Mouse (Mus musculus) hindbrain, embryonic 12.5 days (tissue): Measurements from ENCODE around the gene B3galt4. TPM values are rescaled to one million over a fixed set of nuclear protein-coding genes. Genes with fewer than 3 reads are reported as not detected.

ENCODE experiments used
- ATAC-seq: fragments of 200-750 bp; cut with Nextera tagmentation; 2 replicates; pipeline ENCODE4 v1.8.0; 2017; ENCODE audit warnings: moderate TSS enrichment; ENCODE audit not compliant: low FRiP score
- H3K27ac ChIP-seq: fragments of 300-500 bp; sonication (generic); 2 replicates; pipeline ENCODE4 v1.5.1; 2016; ENCODE audit warnings: mild to moderate bottlenecking
- H3K27me3 ChIP-seq: fragments of 300-500 bp; sonication (generic); 2 replicates; pipeline ENCODE4 v1.6.1; 2016; ENCODE audit warnings: mild to moderate bottlenecking
- H3K36me3 ChIP-seq: fragments of 300-500 bp; sonication (generic); 2 replicates; pipeline ENCODE4 v1.6.1; 2016; ENCODE audit warnings: mild to moderate bottlenecking
- H3K4me1 ChIP-seq: fragments of 300-500 bp; sonication (generic); 2 replicates; pipeline ENCODE4 v1.6.1; 2016
- H3K4me2 ChIP-seq: fragments of 300-500 bp; sonication (generic); replicated peaks from 2 replicates; pipeline ENCODE4 v1.6.1; 2016; ENCODE audit warnings: mild to moderate bottlenecking
- H3K4me3 ChIP-seq: fragments of 300-500 bp; sonication (generic); 2 replicates; pipeline ENCODE4 v1.5.1; 2016; ENCODE audit warnings: mild to moderate bottlenecking
- H3K9ac ChIP-seq: fragments of 300-500 bp; sonication (generic); 2 replicates; pipeline ENCODE4 v1.6.1; 2016; ENCODE audit warnings: mild to moderate bottlenecking, moderate library complexity
- H3K9me3 ChIP-seq: fragments of 300-500 bp; sonication (generic); replicated peaks from 2 replicates; pipeline ENCODE4 v1.6.1; 2016; ENCODE audit warnings: mild to moderate bottlenecking
- WGBS: fragments of 180-500 bp; shearing (Covaris S2); methylation state at CpG from one replicate; pipeline ENCODE4 v1.1.7; 2016; 5-methylcytosine and 5-hydroxymethylcytosine counted together
- polyA plus RNA-seq: library from polyadenylated mRNA; unstranded; fragments of >200 nt; fragmentation: Nextera tagmentation; extraction: Ambion mirVana; gene quantifications from 2 replicates; pipeline ENCODE4 v1.2.1, GENCODE M21; 2016

Gene B3galt4
- polyA plus RNA-seq, 1 experiment from 2014 or later: 9.9 TPM

- no peaks in the 10 kb centered on the region for H3K36me3 ChIP-seq
- 0 out of 2 replicates have a peak overlapping the region, but pooled peaks have one; percentile 50 for H3K4me3 ChIP-seq
- H3K9me3 ChIP-seq: no peaks in the 10 kb centered on the region
- peaks cover 52% of the 10 kb centered on the region for H3K27me3 ChIP-seq
- no peak for ATAC-seq
- no peak overlapping the region for H3K27ac ChIP-seq
- H3K4me1 ChIP-seq: peaks cover 13% of the 10 kb centered on the region
- H3K9ac ChIP-seq: no peak overlapping the region
- 78% methylated on average over 19 of the region's 19 CpGs for WGBS
- H3K4me2 ChIP-seq: no peak overlapping the region
Observed at GRCm38 (mm10) chr17:33980181-33981035, 29.1 kb upstream of the B3galt4 start.

- Histone ChIP-seq H3K4me1 (peaks cover 13% of the 10 kb centered on the region), H3K9ac (no peak overlapping the region), H3K27ac (no peak overlapping the region), H3K4me2 (no peak overlapping the region), H3K4me3 (no peak overlapping the region), H3K27me3 (peaks cover 58% of the 10 kb centered on the region), H3K36me3 (no peaks in the 10 kb centered on the region), H3K9me3 (no peaks in the 10 kb centered on the region)
- WGBS: 72% methylated on average over 6 of the region's 6 CpGs
- ATAC-seq: no peak
Observed at GRCm38 (mm10) chr17:33979512-33980050, 28.3 kb upstream of the B3galt4 start.

- Histone ChIP-seq H3K27ac (no peak overlapping the region), H3K9ac (peak overlapping the region; percentile 51), H3K4me2 (peak overlapping the region; percentile 57), H3K36me3 (no peaks in the 10 kb centered on the region), H3K4me1 (peaks cover 13% of the 10 kb centered on the region), H3K9me3 (no peaks in the 10 kb centered on the region), H3K4me3 (peak overlapping the region; percentile 35), H3K27me3 (peaks cover 58% of the 10 kb centered on the region)
- no peak for ATAC-seq
- under 1% methylated on average over 17 of the region's 17 CpGs for WGBS
Observed at GRCm38 (mm10) chr17:33978631-33979031, 27.3 kb upstream of the B3galt4 start.

- Histone ChIP-seq H3K36me3 (no peaks in the 10 kb centered on the region), H3K4me3 (peak overlapping the region; percentile 35), H3K9ac (peak overlapping the region; percentile 51), H3K4me2 (peak overlapping the region; percentile 57), H3K27ac (no peak overlapping the region), H3K9me3 (no peaks in the 10 kb centered on the region), H3K4me1 (peaks cover 13% of the 10 kb centered on the region), H3K27me3 (peaks cover 61% of the 10 kb centered on the region)
- WGBS: 2% methylated on average over 57 of the region's 57 CpGs
- no peak for ATAC-seq
Observed at GRCm38 (mm10) chr17:33977861-33978557, 26.7 kb upstream of the B3galt4 start.

- 58% methylated on average over 3 of the region's 3 CpGs for whole genome bisulfite sequencing
- Histone ChIP-seq H3K4me3 (no peak overlapping the region), H3K27ac (no peak overlapping the region), H3K4me1 (peaks cover 9% of the 10 kb centered on the region), H3K27me3 (peaks cover 49% of the 10 kb centered on the region), H3K36me3 (no peaks in the 10 kb centered on the region), H3K4me2 (no peak overlapping the region), H3K9me3 (0 out of 2 replicates have a peak, but pooled peaks cover 5% of the 10 kb centered on the region), H3K9ac (no peak overlapping the region)
- ATAC-seq: no peak
Observed at GRCm38 (mm10) chr17:33973572-33973971, 22.3 kb upstream of the B3galt4 start.

GRCm38 (mm10) chr17:33972691-33973090, 21.4 kb upstream of the B3galt4 start:
- WGBS: 16% methylated on average over 1 of the region's 1 CpGs
- peaks cover under 1% of the 10 kb centered on the region; the same call in 1 of the 2 replicates for H3K4me1 ChIP-seq

GRCm38 (mm10) chr17:33969394-33969793, 18.1 kb upstream of the B3galt4 start:
- Histone ChIP-seq H3K27me3 (peaks cover 11% of the 10 kb centered on the region; the same call in 1 of the 2 replicates), H3K4me2 (no peak overlapping the region)
- WGBS: 77% methylated on average over 4 of the region's 4 CpGs

More at GRCm38 (mm10) chr17:33972691-33973090, 21.4 kb upstream of the B3galt4 start:
- 0 out of 2 replicates have a peak, but pooled peaks cover 5% of the 10 kb centered on the region for H3K9me3 ChIP-seq
- no peak overlapping the region for H3K4me3 ChIP-seq
- H3K27me3 ChIP-seq: peaks cover 40% of the 10 kb centered on the region
- H3K36me3 ChIP-seq: no peaks in the 10 kb centered on the region
- H3K27ac ChIP-seq: no peak overlapping the region
- no peak for ATAC-seq
- no peak overlapping the region for H3K9ac ChIP-seq
- no peak overlapping the region for H3K4me2 ChIP-seq

GRCm38 (mm10) chr17:33968927-33969326, 17.6 kb upstream of the B3galt4 start:
- Histone ChIP-seq H3K36me3 (peaks cover 24% of the 10 kb centered on the region), H3K4me3 (no peak overlapping the region), H3K4me2 (no peak overlapping the region), H3K27me3 (peaks cover 11% of the 10 kb centered on the region; the same call in 1 of the 2 replicates), H3K9ac (no peak overlapping the region), H3K27ac (no peak overlapping the region), H3K9me3 (0 out of 2 replicates have a peak, but pooled peaks cover 5% of the 10 kb centered on the region), H3K4me1 (no peaks in the 10 kb centered on the region)
- ATAC-seq: peak; percentile 50
- WGBS: 35% methylated on average over 5 of the region's 5 CpGs

More at GRCm38 (mm10) chr17:33969394-33969793, 18.1 kb upstream of the B3galt4 start:
- no peak overlapping the region for H3K9ac ChIP-seq
- H3K4me3 ChIP-seq: no peak overlapping the region
- no peak for ATAC-seq
- H3K4me1 ChIP-seq: no peaks in the 10 kb centered on the region
- peaks cover 21% of the 10 kb centered on the region for H3K36me3 ChIP-seq
- H3K27ac ChIP-seq: no peak overlapping the region
- H3K9me3 ChIP-seq: 0 out of 2 replicates have a peak, but pooled peaks cover 5% of the 10 kb centered on the region

GRCm38 (mm10) chr17:33968489-33968888, 17.2 kb upstream of the B3galt4 start:
- 2% methylated on average over 9 of the region's 9 CpGs for WGBS
- no peak overlapping the region for H3K4me2 ChIP-seq

GRCm38 (mm10) chr17:33965846-33966550, 14.7 kb upstream of the B3galt4 start:
- ATAC-seq: no peak
- no peaks in the 10 kb centered on the region for H3K27me3 ChIP-seq
- no peak overlapping the region; the same call in 1 of the 2 replicates for H3K27ac ChIP-seq
- H3K4me1 ChIP-seq: no peaks in the 10 kb centered on the region
- 0 out of 2 replicates have a peak, but pooled peaks cover 5% of the 10 kb centered on the region for H3K9me3 ChIP-seq
- H3K4me2 ChIP-seq: no peak overlapping the region
- H3K4me3 ChIP-seq: no peak overlapping the region
- H3K36me3 ChIP-seq: peaks cover 52% of the 10 kb centered on the region
- WGBS: 88% methylated on average over 16 of the region's 16 CpGs
- H3K9ac ChIP-seq: no peak overlapping the region

More at GRCm38 (mm10) chr17:33968489-33968888, 17.2 kb upstream of the B3galt4 start:
- ATAC-seq: peak; percentile 77; the same call in 1 of the 2 replicates
- H3K27me3 ChIP-seq: peaks cover 11% of the 10 kb centered on the region; the same call in 1 of the 2 replicates
- H3K4me1 ChIP-seq: no peaks in the 10 kb centered on the region
- H3K9me3 ChIP-seq: 0 out of 2 replicates have a peak, but pooled peaks cover 5% of the 10 kb centered on the region
- H3K4me3 ChIP-seq: no peak overlapping the region
- H3K27ac ChIP-seq: no peak overlapping the region
- H3K36me3 ChIP-seq: peaks cover 28% of the 10 kb centered on the region
- H3K9ac ChIP-seq: no peak overlapping the region

- H3K4me2 ChIP-seq: no peak overlapping the region
- no peak for ATAC-seq
- H3K4me3 ChIP-seq: no peak overlapping the region
- no peaks in the 10 kb centered on the region for H3K4me1 ChIP-seq
- H3K9ac ChIP-seq: no peak overlapping the region
- 92% methylated on average over 17 of the region's 17 CpGs for WGBS
- no peaks in the 10 kb centered on the region for H3K27me3 ChIP-seq
- H3K36me3 ChIP-seq: peaks cover 59% of the 10 kb centered on the region
- H3K27ac ChIP-seq: no peak overlapping the region
- 0 out of 2 replicates have a peak, but pooled peaks cover 5% of the 10 kb centered on the region for H3K9me3 ChIP-seq
Observed at GRCm38 (mm10) chr17:33965082-33965845, 14.0 kb upstream of the B3galt4 start.
